Mouse (Mus musculus): ENCODE data around the gene Map4k4.

DNA sequence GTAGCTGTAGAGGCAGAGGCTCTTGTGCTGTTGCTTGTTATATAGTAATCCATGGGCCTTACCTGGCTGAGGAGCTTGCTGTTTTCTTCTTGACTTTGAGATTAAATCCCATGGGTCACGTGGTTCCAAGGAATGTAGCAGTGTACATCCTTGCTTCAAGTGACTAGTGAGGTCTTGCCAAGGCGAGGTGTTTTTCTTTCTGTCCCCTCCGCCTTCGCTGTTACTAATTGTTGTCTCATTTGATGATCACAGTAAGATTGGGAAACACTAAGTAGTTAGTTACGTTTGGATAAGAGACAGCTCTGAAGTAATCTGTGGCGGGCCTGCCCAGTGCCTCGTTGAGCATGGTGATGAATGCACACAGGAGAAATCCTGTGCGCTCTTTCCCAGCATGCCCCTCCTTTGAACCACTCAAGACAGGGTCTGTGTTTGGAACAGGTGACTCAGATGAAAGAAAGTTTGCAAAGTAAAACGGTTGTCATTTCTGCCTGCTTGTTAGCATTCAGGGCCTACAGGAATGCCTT lies 31.6 kb downstream of the Map4k4 start:
- TF ChIP-seq POLR2A (IDR thresholded peaks at IDR 0.05; ENCODE audit: borderline replicate concordance, low read depth, low read length) (no peak), CTCF (IDR thresholded peaks at IDR 0.05; ENCODE audit: low read depth, low read length) (no peak)
